Mouse (Mus musculus): ENCODE results near the gene Vps8.
A peak's percentile ranks its signal among the peaks of the same experiment; 100 is the strongest.

The Vps8 gene

GRCm38 (mm10) chr16:21687406-21687805, 264.5 kb downstream of the Vps8 start:
- no peak for DNase-seq

DNA sequence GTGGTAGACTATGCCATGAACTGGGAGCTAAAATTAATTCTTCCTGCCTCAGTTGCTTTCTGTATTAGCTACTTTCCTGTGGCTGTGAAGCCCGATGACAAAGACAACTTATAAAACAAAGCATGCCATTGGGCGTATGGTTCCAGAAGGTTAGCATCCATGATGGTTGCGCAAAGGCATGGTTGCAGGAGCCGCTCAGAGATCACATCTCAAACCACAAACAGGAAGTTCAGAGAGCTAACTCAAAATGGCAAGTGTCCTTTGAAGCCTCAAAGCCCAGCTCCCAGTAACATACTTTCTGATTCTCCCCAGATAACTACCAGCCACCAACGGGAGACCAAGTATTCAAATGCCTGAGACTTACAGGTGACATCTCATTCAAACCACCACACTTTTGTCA, 266.2 kb downstream of the Vps8 start:
- DNase-seq = peak; percentile 51 to 61

- DNase-seq = no peak
Observed at GRCm38 (mm10) chr16:21690216-21690755, 267.4 kb downstream of the Vps8 start.

- peak; percentile 62 for DNase-seq
Observed at GRCm38 (mm10) chr16:21693981-21694462, 271.1 kb downstream of the Vps8 start.

Data from thymus, postnatal 36 days (tissue).